Mouse (Mus musculus): ENCODE measurements around the gene Gm10309.
A peak's percentile ranks its signal among the peaks of the same experiment; 100 is the strongest.
"Not testable (repeated sequence)": the region's sequence is repeated elsewhere in the genome, so short reads cannot be mapped to it uniquely, and the experiment has no call there.

Gm10309 gene

DNA sequence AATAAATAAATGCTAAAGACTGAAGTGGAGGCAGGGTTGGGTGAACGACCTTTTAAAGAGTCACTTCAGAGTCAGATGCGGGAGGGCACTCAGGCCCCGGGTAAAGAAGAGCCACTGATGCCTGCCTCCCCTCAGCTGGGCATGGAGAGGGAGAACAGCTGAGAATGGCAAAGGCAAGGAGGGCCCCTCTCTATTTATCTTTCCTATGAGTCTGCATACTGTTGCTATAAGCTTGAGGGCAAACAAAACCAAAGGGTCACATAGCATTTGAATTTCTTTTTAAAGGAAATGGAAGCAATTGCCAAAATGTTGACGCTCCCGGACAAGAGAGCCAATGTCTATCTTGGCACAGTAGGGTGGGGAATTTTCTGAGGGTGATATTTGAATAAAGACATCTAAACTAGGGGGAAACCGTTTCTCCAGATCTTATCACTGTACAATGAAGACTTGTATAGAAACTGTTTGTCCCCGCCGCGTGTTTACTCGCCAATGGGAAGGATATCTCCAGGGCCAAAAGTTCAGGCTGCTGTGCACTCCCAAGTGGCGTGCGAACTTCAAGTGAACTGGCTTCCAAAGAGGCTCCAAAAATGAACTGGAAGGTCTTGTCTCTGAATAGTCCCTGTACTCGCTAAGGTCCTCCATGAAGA lies 10.1 kb upstream of the Gm10309 start:
- peak; percentile 81 for DNase-seq (ENCODE audit: low spot score)

DNA sequence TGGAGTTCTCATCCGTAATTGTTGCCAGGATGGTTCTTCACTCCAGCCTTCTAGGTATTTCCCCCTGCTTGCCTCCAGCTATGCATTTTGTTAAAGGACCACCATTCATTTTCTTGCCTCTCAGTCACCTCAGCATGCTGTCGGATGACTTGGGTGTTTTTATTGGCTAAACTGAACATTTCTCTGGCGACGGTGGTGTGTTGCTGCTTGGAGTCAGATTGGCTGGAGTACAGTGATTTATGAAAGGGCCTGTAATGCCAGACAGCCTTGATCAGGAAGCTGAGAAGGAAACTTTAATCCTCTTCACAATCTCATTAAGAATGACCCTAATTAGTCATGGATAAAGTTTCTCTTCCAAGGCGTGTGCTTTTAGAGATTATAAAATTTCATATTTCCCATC lies 4.8 kb upstream of the Gm10309 start:
- DNase-seq (ENCODE audit: low spot score), result no peak

GRCm38 (mm10) chr17:86508212-86508490 lies 3.1 kb upstream of the Gm10309 start:
- no peak for DNase-seq (ENCODE audit: low spot score)

GRCm38 (mm10) chr17:86507342-86508211 lies 2.5 kb upstream of the Gm10309 start:
- peak; percentile 66 for DNase-seq (ENCODE audit: low spot score)

- no peak for DNase-seq (ENCODE audit: low spot score)
Measured at GRCm38 (mm10) chr17:86506881-86507280, 1.8 kb upstream of the Gm10309 start.

DNA sequence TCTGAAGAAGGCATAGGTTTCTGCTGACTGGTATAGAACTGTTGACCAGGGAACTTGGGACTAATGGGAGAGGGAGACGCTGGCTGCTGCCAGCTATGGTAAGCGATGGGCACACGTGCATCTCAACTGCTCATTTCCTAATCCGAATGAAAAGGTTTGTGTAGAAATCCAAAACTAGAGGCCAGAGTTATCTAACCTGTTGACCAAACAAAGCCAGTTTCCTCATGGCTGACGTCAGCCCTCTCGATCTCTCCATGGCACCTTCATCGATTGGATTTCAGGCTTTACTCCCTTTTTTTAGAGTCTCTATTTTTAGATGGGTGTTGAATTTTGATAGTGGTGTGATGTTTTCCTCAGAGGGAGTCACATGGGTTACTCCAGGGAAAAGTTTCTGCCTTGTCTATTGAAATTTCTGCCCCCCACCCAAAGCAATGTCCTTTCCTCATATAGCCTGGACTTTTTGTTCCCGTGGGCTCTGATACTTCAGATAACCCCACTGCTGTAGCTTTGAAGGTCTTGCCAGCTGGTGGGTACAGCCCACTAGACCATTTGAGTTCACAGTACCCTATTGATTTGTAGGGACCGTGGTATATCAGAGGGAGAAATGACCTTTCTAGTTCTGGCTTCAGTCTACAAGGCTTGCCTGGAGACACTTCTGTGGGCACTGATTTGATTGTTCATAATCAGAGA lies 1.7 kb downstream of the Gm10309 start:
- DNase-seq (ENCODE audit: low spot score), result no peak

- DNase-seq (ENCODE audit: low spot score), result no peak
Measured at GRCm38 (mm10) chr17:86501393-86501792, 3.6 kb downstream of the Gm10309 start.

GRCm38 (mm10) chr17:86499359-86500045 lies 5.5 kb downstream of the Gm10309 start:
- DNase-seq (ENCODE audit: low spot score), result peak; percentile 84

DNA sequence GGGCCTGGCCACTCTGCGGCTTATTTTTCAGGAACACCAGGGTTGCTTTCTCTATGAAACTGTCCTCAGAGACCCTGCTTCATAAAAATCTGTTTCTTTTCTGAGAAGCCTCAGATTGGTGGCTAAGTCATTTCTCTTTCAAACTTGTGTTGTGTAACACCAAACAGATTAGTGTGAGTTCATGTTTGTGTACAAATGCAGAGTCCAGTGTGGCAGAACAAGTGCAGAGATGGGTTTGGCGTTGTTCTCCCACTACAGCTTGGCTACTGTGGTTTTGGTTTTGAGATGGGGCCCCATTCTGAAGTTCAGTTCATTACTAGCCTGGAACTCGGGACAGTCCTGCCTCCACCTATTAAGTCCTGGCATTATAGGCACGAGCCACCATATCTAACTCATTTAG lies 7.7 kb downstream of the Gm10309 start:
- no peak for DNase-seq (ENCODE audit: low spot score)

GRCm38 (mm10) chr17:86496123-86496771 lies 8.8 kb downstream of the Gm10309 start:
- peak; percentile 74 for DNase-seq (ENCODE audit: low spot score)

DNA sequence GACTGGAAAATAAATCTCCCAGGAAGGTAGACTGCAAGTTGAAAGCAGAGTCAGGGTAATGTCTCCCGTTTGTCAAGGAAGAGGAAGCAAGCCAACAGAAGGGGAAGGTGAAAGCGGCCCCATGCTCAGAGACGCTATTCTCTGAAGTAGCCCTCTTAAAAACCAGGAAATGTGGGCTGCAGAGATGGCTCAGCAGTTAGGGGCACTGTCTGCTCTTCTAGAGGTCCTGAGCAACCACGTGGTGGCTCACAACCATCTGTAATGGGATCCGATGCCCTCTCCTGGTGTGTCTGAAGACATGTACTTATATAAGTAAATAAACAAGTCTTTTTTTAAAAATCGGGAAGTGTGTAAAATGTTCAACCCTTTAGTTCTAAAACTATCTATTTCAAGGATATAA lies 10.1 kb downstream of the Gm10309 start:
- no peak for DNase-seq (ENCODE audit: low spot score)

- DNase-seq (ENCODE audit: low spot score), result no peak
Measured at GRCm38 (mm10) chr17:86494494-86494893, 10.5 kb downstream of the Gm10309 start.

- DNase-seq (ENCODE audit: low spot score), result no peak
Measured at GRCm38 (mm10) chr17:86493891-86494420, 11.1 kb downstream of the Gm10309 start.

GRCm38 (mm10) chr17:86492376-86492775 lies 12.7 kb downstream of the Gm10309 start:
- DNase-seq (ENCODE audit: low spot score), result no peak

DNA sequence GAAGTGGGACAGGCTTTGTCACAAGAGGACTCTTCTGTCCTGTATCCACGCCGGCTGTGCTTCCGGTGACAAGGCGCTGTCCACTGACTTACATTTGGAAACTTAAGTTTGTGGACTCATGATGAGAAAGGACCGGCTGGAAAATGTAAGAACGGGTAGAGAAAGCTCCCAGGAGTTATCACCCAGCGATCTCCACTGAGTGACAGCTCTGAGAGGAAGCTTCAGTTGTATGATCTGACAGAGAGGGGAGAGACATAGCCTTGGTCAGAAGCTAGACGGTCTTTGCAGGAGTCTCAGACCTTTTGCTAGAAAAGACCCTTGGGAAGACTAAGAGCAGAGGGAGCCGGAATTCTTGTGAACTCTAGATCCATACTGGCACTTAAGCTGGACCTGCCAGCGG lies 15.2 kb downstream of the Gm10309 start:
- no peak for DNase-seq (ENCODE audit: low spot score)

DNA sequence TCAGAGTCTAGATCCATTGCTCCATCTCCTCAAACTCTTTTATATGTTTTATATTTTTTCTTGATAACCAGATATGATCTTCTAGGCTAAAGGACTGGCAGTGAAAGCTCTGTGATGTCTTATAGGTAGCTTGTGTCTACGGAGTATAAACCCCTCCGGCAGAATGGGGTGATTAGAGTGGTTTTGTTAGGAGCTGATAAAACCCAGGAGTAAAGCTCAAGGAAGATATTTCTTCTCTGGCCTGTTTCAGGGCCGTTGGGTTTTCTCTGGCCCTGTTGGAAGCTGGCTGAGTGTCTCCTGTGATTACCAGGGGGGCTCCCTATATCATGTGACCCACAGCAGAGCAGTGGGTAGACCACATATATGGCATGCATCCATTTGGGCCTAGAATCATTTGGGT lies 17.6 kb downstream of the Gm10309 start:
- DNase-seq (ENCODE audit: low spot score), result no peak

GRCm38 (mm10) chr17:86486657-86487056 lies 18.4 kb downstream of the Gm10309 start:
- DNase-seq (ENCODE audit: low spot score), result no peak

DNA sequence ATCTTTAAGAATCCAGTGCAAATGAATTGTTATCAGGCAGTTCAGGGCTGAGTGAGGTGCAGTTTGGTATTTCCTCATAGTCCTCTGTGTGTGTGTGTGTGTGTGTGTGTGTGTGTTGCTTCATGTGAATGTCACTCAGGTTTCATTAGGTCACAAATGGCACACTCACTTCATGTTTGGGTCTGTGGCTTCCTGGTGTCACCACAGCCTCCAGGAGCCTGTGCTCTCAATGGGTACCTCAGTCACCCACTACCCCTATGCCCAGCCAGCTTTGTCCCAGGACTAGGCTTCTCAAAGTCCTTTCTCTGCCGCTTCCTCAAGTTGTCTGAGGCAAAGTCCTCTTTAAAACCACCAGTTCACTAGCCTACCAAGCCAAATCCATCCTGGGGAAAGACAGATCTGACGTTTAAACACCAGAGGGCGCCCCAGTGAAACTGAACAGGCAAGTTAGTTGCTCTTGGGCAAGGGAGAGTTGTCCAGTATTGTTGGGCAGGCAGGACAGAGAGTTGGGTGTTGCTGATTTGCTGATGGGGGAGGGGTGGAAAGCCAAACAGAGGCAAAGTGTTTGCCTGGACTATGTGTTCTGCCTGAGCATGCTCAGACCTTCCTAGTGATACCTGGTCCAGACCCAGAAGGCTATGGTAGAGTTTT lies 20.8 kb downstream of the Gm10309 start:
- peak; percentile 91 for DNase-seq (ENCODE audit: low spot score)

DNA sequence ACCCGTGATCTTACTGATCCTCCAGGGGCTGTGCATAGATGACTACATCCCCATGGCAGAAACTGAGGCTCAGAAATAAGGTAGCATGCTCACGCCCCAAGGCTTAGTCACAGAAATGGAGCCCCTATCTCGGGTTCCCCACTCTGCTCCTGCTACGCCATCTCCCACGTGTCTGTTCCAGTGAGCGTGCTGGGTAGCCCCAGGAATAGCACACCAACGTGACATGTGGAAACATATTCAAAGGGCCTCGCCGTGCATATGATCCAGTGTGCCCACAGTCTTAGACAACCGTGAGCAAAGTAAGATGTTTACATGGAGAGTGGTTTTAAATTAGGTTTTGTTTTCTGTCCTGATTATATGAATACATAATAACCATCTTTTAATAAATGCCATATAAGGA lies 22.4 kb downstream of the Gm10309 start:
- DNase-seq (ENCODE audit: low spot score), result no peak

DNA sequence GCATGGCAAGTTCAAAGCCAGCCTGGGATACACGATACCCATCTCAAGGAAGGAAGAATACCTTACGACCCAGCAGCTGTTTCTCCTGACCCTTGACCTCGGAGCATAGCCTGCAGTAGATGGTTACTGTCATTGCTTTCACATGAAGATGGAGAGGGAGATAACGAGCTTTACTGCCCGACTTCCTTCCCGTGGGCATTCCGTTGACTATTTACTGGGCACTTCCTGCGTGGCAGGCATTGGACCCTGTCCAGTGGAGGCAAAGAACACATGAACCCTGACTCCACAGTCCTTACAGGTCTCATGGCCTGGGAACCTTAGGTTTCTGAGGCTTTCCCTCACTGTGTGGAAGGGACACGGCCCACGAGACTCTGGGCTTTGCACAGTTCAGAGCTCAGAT lies 25.6 kb downstream of the Gm10309 start:
- DNase-seq (ENCODE audit: low spot score), result peak; percentile 36

- not testable (repeated sequence) for DNase-seq (ENCODE audit: low spot score)
Measured at GRCm38 (mm10) chr17:86477401-86477800, 27.6 kb downstream of the Gm10309 start.

Data from lung, postnatal 25 days (tissue).